Mouse (Mus musculus) adrenal gland, adult 18-20 months (tissue): ENCODE results near the gene Rbpj. TPM values are rescaled to one million over a fixed set of nuclear protein-coding genes. Genes with fewer than 3 reads are reported as not detected.

Experiments
- DNase-seq, 2 experiments: peaks; one replicate each; pipeline ENCODE4 v3.0.0; 2021 to 2022; ENCODE audit warnings: low spot score in 2 of 2
- total RNA-seq, 2 experiments: library from RNA; stranded (reverse); gene quantifications; 1 replicate in 1 of 2; 2 replicates in 1 of 2; pipeline ENCODE4 v1.2.3; 2021

Gene Rbpj
- total RNA-seq, 2 experiments from 2014 or later: 28.2 to 31.3 TPM

- no peak for DNase-seq
These were observed 43.5 kb downstream of the Rbpj start for GRCm38 (mm10) chr5:53509465-53509864.

- no peak for DNase-seq
These were observed 44.0 kb downstream of the Rbpj start for GRCm38 (mm10) chr5:53509927-53510326.

GRCm38 (mm10) chr5:53511426-53511825 is 45.5 kb downstream of the Rbpj start:
- no peak for DNase-seq

GRCm38 (mm10) chr5:53514959-53515612 is 49.1 kb downstream of the Rbpj start:
- no peak for DNase-seq

- no peak for DNase-seq
These were observed 50.5 kb downstream of the Rbpj start for GRCm38 (mm10) chr5:53516482-53516881.

GRCm38 (mm10) chr5:53517802-53518201 is 51.9 kb downstream of the Rbpj start:
- no peak for DNase-seq

GRCm38 (mm10) chr5:53519131-53519530 is 53.2 kb downstream of the Rbpj start:
- DNase-seq: no peak

- DNase-seq: no peak
These were observed 54.1 kb downstream of the Rbpj start for GRCm38 (mm10) chr5:53519998-53520577.

GRCm38 (mm10) chr5:53523046-53523445 is 57.1 kb downstream of the Rbpj start:
- DNase-seq: peak; percentile 48 to 55

GRCm38 (mm10) chr5:53524162-53524561 is 58.2 kb downstream of the Rbpj start:
- DNase-seq: no peak

GRCm38 (mm10) chr5:53524831-53525230 is 58.9 kb downstream of the Rbpj start:
- no peak for DNase-seq

- no peak for DNase-seq
These were observed 59.5 kb downstream of the Rbpj start for GRCm38 (mm10) chr5:53525305-53526069.

GRCm38 (mm10) chr5:53526070-53526430 is 60.1 kb downstream of the Rbpj start:
- DNase-seq: no peak

GRCm38 (mm10) chr5:53529846-53530245 is 63.9 kb downstream of the Rbpj start:
- DNase-seq: no peak

GRCm38 (mm10) chr5:53535096-53535495 is 69.1 kb downstream of the Rbpj start:
- no peak for DNase-seq

- no peak for DNase-seq
These were observed 70.9 kb downstream of the Rbpj start for GRCm38 (mm10) chr5:53536635-53537554.

- no peak for DNase-seq
These were observed 74.1 kb downstream of the Rbpj start for GRCm38 (mm10) chr5:53539860-53540633.

GRCm38 (mm10) chr5:53542073-53542472 is 76.1 kb downstream of the Rbpj start:
- DNase-seq: no peak

GRCm38 (mm10) chr5:53543399-53543798 is 77.4 kb downstream of the Rbpj start:
- no peak for DNase-seq

- DNase-seq: no peak
These were observed 78.0 kb downstream of the Rbpj start for GRCm38 (mm10) chr5:53543945-53544344.
